Mouse (Mus musculus): ENCODE measurements around the gene Palmd. TPM values are rescaled to one million over a fixed set of nuclear protein-coding genes. Genes with fewer than 3 reads are reported as not detected.

Gene Palmd
- 42.1 and 44.9 TPM in 2 replicates for polyA plus RNA-seq (2015; fragmentation: Nextera tagmentation; extraction: Ambion mirVana)

GRCm38 (mm10) chr3:116968540-116968997 lies at the start of gene Palmd:
Palmd (minus strand) TSS chr3:116968987.

GRCm38 (mm10) chr3:116967967-116968366 lies 820 bp downstream of the Palmd start, which contains the start of gene 4930455H04Rik:
4930455H04Rik (plus strand) TSS chr3:116968267.

Other genes starting within 250 kb of the Palmd start
- gene Agl, start 160.8 kb downstream of the Palmd start, polyA plus RNA-seq (2015; fragmentation: Nextera tagmentation; extraction: Ambion mirVana), result 159 and 168 TPM in 2 replicates
- gene Frrs1, start 109.5 kb downstream of the Palmd start, polyA plus RNA-seq (2015; fragmentation: Nextera tagmentation; extraction: Ambion mirVana), result 2.3 and 2.8 TPM in 2 replicates
- 0.11 and 0.17 TPM in 2 replicates for gene 4930455H04Rik, start 720 bp downstream of the Palmd start, polyA plus RNA-seq (2015; fragmentation: Nextera tagmentation; extraction: Ambion mirVana)